Mouse (Mus musculus) telencephalon, adult 2 months (tissue): ENCODE results near the gene Arg2.
"Not testable (repeated sequence)": the region's sequence is repeated elsewhere in the genome, so short reads cannot be mapped to it uniquely, and the experiment has no call there.

Experiments used
- DNase-seq: peaks from one replicate; pipeline ENCODE4 v3.0.0-alpha.2; 2011; ENCODE audit warnings: low read depth, low spot score

Gene Arg2

DNA sequence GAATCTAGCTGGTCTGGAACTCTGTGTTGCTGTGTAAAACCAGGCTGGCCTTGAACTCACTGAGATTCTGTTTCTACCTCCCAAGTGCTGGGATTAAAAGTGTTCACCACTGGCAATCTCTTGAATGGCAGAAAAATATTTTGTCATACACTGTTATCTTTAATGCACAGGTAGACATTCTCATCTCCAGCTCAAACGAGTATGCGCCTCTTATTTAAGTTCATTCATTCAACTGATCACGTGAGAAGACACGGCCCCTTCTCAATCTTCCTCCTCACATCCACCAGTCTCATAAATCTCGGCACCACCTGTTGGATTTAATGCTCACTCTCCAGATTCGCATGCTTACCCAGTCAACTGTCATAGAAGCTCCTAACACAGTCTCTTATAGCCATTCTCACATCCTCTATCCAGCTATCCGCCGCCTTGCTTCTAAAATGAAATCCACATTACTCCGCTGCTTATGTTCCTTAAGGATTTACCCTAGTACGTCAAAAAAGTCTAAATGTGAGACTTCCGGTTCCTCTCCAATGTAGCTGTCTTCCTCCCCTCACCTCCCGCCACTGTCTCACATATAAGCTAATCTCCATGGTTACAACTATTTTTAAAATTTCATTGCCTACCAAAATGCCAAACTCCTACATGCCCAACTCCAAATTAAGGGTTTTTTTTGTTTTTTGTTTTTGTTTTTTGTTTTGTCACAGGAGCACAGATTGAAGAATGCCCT lies 40.9 kb downstream of the Arg2 start:
- DNase-seq: peak; percentile 46

DNA sequence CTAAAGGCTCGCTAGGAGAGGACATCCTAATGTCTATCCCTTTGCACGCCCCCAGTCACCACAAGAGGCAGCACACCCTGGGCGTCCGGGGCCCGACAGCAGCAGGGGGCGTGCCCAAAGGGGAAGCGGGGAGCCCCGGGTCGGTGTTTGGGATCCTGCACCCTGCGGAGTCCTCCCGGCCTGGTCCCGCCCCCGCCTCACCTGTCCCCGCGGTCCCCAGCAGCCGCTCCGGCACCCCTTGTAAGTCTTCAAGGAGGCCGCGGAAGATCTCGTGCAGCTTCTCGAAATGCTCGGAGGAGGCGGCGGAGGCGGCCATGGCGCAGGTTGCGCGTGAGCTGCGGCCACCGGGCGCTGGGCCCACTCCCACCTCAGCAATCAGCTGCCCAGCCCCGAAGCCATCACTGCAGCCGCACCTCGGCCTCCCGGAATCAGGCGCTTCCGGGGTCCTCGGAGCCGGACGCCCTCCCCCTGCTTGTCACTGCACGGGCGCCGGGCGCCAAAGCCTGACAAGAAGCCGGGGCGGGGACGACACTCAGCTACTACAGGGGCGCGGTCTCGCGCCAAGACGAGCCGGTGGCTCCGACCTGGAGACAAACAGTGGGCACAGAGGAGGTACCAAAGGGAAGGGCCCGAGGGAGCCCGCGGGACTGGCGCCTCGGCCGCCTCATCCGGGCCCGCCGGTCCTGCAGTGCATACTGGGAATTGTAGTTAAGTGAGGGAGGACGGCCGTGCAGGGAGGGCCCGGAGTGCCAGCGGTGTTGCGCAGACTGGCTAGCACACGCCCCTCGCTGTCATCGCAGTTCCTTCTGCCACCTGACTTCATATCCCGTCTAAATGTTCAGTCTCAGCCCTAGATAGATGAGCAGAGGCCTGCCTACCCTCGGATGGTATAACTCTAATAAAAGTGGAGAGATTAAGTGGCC lies 41.7 kb downstream of the Arg2 start, which contains the start of gene Vti1b:
Gene Vti1b (minus strand): TSS at position 649 of the 923 bp plus-strand sequence.
- peak; percentile 92 for DNase-seq

DNA sequence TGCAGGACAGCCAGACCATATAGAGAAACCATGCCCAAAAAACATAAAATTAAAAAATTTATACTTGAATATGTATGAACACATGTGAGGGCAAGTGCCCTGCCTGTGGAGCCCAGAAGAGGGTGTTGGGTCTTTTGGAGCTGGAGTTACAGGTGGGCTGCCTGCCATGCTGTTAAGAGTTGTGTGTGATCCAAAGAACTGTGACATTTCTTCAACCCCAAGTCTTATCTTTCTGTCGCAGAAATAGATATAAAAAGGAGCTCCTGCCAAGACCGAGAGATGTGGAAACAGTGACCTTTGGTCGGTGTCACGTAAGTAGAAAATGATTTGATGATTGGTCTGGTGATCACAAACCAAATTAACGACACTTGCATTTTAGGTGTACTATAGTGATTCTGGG lies 43.1 kb downstream of the Arg2 start:
- DNase-seq: no peak

DNA sequence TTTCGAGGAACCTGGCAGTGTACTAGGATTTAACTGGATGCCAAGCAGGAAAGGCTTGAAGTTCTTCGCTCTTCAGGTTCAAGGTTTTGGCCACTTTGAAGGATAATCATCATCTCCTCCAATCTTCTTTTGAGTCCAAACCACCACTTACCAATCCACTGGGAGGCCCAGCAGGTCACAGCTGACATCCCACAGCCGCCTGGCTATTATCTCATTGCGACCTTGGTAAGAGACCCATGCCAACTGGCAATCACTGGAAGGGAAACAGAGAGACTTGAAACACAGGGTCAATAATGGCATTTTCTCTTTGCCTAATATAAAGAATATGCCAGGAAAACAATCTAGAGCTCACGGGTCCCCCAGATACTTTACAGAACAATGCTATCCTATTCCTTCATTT lies 45.4 kb downstream of the Arg2 start:
- DNase-seq: no peak

DNA sequence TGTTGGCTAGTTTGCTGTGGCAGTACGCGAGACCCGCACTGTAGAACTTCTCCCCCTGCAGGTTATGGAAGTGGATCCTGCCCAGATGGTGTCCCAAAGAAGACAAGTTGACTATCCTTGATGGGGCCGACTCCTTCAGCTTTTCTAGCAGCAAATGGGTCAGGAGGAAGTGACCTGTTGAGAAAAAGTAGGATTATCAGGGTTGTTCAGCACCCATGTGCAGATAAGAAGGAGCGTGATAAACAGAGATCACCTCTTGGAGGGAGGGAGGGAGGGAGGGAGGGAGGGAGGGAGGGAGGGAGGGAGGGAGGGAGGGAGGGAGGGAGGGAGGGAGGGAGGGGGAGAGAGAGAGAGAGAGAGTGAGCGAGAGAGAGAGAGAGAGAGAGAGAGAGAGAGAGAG lies 54.6 kb downstream of the Arg2 start:
- DNase-seq: not testable (repeated sequence)

DNA sequence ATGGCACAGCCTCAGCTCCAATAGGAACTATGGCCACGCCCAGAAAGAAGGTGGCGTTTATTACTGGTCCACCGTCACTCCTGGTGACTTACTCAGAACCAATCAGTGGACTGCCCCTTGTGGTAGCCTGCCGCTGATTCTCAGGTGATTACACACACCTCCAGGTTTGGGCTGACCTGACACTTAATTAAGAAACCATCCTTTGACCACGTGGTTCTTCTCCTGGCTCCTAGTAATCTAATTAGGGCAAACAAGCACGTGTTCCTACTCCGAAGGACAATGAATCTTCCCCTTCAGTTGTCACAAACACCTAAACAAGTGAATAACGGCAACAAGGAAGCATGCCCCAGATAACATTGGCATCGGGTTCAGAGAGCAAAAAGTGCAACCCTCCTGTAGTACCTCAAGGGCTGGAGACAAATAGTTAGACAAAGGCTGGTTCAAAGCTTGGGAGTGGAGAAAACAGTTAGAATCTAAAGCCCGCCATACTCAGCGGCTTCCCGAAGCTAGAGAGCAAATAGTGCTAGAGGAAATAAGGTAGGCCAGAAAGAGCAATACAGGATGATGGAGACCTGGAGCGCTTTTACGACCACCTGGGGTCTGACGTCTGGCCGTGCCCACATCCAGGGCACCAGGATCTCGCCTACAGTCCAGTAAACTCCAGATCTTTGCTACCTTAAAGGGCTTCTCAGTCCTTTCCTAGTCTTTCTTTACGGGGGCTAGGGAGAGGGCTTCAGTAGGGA lies 60.5 kb downstream of the Arg2 start:
- peak; percentile 76 for DNase-seq

DNA sequence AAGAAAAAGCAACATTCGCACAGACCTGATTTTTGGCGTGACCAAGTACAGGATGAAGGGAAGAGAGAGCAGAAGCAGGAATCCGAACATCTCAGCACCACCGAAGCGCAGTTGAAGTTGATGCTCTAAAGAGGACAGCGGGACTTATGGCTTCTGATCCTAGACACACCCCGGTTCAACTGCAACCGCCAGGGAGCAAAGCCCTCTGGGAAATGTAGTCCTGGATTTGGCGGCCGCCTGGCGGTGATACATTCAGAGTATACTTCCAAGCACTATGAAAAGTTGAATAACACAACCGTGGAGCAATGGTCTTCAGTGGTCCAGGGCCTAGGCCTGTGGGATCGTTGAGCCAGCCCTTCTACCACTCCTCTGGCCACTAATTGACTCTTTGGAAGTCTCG lies 61.1 kb downstream of the Arg2 start:
- peak; percentile 69 for DNase-seq

DNA sequence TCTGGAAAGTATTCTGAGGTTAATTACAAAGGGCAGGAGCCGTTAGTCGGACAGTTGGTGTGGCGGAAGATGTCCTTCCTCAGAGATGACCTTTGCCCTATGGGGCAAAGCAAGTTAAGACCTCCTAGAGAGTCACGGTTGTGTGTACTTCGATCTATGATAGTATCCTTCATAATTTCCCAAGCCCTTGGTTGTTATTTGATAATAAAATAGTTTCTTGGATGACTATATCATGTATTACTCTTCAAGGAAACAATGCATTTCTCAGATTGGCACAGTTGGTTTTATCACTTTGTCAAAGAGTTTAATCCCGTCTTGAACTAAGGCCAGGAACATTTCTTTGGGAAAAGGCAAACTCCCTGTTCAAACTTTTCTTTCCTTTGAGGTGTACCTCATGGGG lies 61.6 kb downstream of the Arg2 start, which contains the start of gene Rdh11:
Gene Rdh11 (minus strand): TSS at position 101 of the 400 bp plus-strand sequence.
- DNase-seq: no peak

DNA sequence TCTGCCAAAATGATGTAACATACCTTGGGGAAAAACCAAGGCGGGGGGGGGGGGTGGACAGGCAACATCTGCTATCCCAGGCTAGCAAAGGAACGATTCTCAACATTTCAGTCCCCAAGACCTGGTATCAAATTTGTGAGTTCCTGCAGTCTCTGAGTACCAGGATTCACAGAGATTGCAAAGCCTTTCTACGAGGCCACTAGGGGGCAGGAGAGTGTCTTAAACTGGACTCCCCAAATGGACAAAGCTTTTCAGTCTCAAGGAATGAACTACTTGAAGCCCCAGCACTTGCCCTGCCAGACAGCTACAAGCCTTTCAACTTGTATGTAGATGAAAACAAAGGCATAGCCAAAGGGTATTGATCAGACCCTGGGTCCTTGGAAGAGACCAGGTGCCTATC lies 62.9 kb downstream of the Arg2 start:
- peak; percentile 62 for DNase-seq

DNA sequence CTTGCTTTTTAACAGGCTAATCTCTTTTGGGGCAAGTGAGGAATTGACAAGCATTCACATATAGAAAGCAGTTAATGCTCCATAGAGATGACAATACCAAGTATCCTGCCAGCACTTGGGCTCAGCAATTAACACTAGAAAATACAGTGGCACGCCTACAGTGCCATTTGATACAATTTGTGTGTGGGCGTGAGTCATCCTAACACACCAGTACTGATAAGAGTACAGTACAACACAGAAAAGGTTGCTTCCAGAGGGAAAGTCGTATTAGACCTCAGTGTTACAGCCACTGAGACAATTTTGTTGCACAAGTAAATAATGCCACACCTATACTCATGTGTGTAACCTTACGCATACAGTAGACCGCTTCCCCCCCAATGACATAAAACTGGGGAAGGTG lies 66.5 kb downstream of the Arg2 start:
- no peak for DNase-seq

DNA sequence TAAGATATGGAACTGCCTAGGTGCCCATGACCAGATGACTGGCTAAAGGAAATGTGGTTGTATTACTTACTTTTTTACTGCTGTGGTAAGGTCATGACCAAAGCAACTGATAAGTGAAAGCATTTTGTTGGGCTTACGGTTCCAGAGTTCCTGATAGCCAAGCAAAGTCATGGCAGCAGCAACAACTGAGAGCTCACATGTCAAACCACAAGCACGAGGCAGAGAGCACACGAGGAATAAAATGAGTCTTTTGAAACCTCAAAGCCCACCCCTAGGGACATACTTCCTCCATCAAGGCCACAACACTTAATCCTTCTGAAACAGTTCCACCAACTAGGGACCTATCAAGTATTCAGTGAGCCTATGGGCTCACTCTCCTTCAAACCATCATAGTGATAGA lies 71.3 kb downstream of the Arg2 start:
- no peak for DNase-seq
